Mouse (Mus musculus): ENCODE measurements around the gene Eno1.

DNA sequence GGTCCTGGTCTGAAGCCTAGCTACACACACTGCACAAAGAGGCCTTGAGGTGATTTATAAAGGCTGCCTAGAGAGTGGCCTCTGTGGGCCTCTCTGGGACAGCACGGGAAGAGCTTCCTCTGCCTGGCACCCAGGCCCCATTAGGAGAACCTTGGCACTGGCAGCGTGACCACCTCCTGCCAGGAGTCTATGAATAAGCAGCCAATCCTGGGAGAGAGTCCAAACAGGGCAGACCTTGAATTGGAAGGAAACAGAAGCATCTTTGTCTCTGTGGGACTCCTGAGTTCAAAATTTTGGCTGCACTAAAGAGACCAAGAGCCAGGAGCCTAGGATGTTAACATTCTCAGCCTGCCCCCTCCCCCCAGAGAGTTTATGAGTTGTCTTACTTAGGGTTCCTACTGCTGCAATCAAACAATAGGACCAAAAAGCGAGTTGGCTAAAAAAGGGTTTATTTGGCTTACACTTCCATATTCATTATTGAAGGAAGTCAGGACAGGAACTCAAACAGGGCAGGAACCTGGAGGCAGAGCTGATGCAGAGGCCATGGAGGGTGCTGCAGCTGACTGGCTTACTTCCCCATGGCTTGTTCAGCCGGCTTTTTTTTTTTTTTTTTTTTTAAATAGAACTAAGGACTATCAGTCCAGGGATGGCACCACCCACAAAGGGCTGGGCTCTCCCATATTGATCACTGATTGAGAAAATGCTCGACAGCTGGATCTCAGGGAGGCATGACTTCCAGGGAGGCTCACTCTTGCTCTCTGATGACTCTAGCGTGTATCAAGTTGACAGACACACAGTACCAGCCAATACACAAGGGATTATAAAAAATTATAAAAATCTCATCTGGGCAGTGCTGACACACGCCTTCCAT is 9.5 kb upstream of the Eno1 start:
- no peak for TF ChIP-seq GATA1 (IDR thresholded peaks at IDR 0.05; ENCODE audit: low read length)
- no peak for TF ChIP-seq TAL1 (IDR thresholded peaks at IDR 0.05; ENCODE audit: low read length)
